Mouse (Mus musculus): ENCODE measurements around the gene Spryd7. TPM values are rescaled to one million over a fixed set of nuclear protein-coding genes. Genes with fewer than 3 reads are reported as not detected.
A peak's percentile ranks its signal among the peaks of the same experiment; 100 is the strongest.

Gene Spryd7
- polyA plus RNA-seq, 1 experiment = 7.8 TPM

GRCm38 (mm10) chr14:61516471-61517426 lies 39.9 kb downstream of the Spryd7 start:
- TF ChIP-seq POLR2A (IDR thresholded peaks at IDR 0.05; ENCODE audit: borderline replicate concordance, extremely low read depth, low read depth, low read length) (no peak), CTCF (IDR thresholded peaks at IDR 0.05; ENCODE audit: insufficient read depth, low read length) (no peak)
- WGBS = 83% methylated on average over 9 of the region's 9 CpGs
- no peak for DNase-seq
- Histone ChIP-seq H3K4me3 (replicated peaks; ENCODE audit: extremely low read depth, low read depth, low read length) (no peak overlapping the region), H3K4me1 (ENCODE audit: control insufficient read depth, insufficient read depth, low read length) (no peaks in the 10 kb centered on the region)

- Histone ChIP-seq H3K4me3 (replicated peaks; ENCODE audit: extremely low read depth, low read depth, low read length) (no peak overlapping the region), H3K4me1 (ENCODE audit: control insufficient read depth, insufficient read depth, low read length) (no peaks in the 10 kb centered on the region)
- 86% methylated on average over 2 of the region's 2 CpGs for WGBS
- no peak for TF ChIP-seq POLR2A (IDR thresholded peaks at IDR 0.05; ENCODE audit: borderline replicate concordance, extremely low read depth, low read depth, low read length)
- no peak for TF ChIP-seq CTCF (IDR thresholded peaks at IDR 0.05; ENCODE audit: insufficient read depth, low read length)
- no peak for DNase-seq
Observed at GRCm38 (mm10) chr14:61511494-61511893, 45.2 kb downstream of the Spryd7 start.

- 41% methylated on average over 20 of the region's 20 CpGs for WGBS
- DNase-seq = peak; percentile 62
- Histone ChIP-seq H3K4me1 (ENCODE audit: control insufficient read depth, insufficient read depth, low read length) (no peaks in the 10 kb centered on the region), H3K4me3 (replicated peaks; ENCODE audit: extremely low read depth, low read depth, low read length) (no peak overlapping the region)
- TF ChIP-seq POLR2A (IDR thresholded peaks at IDR 0.05; ENCODE audit: borderline replicate concordance, extremely low read depth, low read depth, low read length) (no peak), CTCF (IDR thresholded peaks at IDR 0.05; ENCODE audit: insufficient read depth, low read length) (peak; percentile 62)
Observed at GRCm38 (mm10) chr14:61497716-61498490, 58.8 kb downstream of the Spryd7 start.

GRCm38 (mm10) chr14:61493511-61494135 lies 63.1 kb downstream of the Spryd7 start:
- H3K4me1 ChIP-seq (ENCODE audit: control insufficient read depth, insufficient read depth, low read length) = no peaks in the 10 kb centered on the region
- 53% methylated on average over 6 of the region's 6 CpGs for WGBS

More at GRCm38 (mm10) chr14:61493511-61494135, 63.1 kb downstream of the Spryd7 start:
- no peak overlapping the region for H3K4me3 ChIP-seq (replicated peaks; ENCODE audit: extremely low read depth, low read depth, low read length)
- TF ChIP-seq CTCF (IDR thresholded peaks at IDR 0.05; ENCODE audit: insufficient read depth, low read length) (no peak), POLR2A (IDR thresholded peaks at IDR 0.05; ENCODE audit: borderline replicate concordance, extremely low read depth, low read depth, low read length) (no peak)
- DNase-seq = no peak

Other genes with a start within 250 kb of the Spryd7 start
- gene Arl11, start 247.1 kb downstream of the Spryd7 start, polyA plus RNA-seq (2012; rRNA removed) = 5.6 and 10.4 TPM in 2 replicates
- gene Ebpl, start 196.4 kb downstream of the Spryd7 start, polyA plus RNA-seq (2012; rRNA removed) = 1.3 and 1.7 TPM in 2 replicates
- 3.8 and 6.3 TPM in 2 replicates for gene Kpna3, start 117.0 kb downstream of the Spryd7 start, polyA plus RNA-seq (2012; rRNA removed)
- gene Trim13, start 41.4 kb upstream of the Spryd7 start, polyA plus RNA-seq (2012; rRNA removed) = 2.5 and 4.7 TPM in 2 replicates
- gene Kcnrg, start 50.6 kb upstream of the Spryd7 start, polyA plus RNA-seq (2012; rRNA removed) = 3.0 and 4.9 TPM in 2 replicates

Data from lung, adult 2 months (tissue).